Mouse (Mus musculus) neutrophil, adult 5-6 weeks (primary cell): ENCODE data around the gene Gm21954. TPM values are rescaled to one million over a fixed set of nuclear protein-coding genes. Genes with fewer than 3 reads are reported as not detected.

Experiments
- ATAC-seq: fragments of 151-379, 151-347 bp; 2 replicates; pipeline ENCODE4 v1.8.0; 2017; ENCODE audit warnings: mild to moderate bottlenecking, moderate TSS enrichment; ENCODE audit not compliant: insufficient number of reproducible peaks, poor library complexity, low FRiP score, severe bottlenecking; ENCODE audit errors: extremely low read depth
- total RNA-seq: library from RNA; stranded (forward); fragments of 200-1000 nt; gene quantifications from 2 replicates; pipeline ENCODE4 v1.2.3, GENCODE M21; 2017

Gene Gm21954
- total RNA-seq, 1 experiment from 2014 or later: not detected

GRCm38 (mm10) chr3:55465785-55466184, 6.2 kb downstream of the Gm21954 start:
- no peak for ATAC-seq

- ATAC-seq: no peak
Observed at GRCm38 (mm10) chr3:55464226-55464625, 7.8 kb downstream of the Gm21954 start.

DNA sequence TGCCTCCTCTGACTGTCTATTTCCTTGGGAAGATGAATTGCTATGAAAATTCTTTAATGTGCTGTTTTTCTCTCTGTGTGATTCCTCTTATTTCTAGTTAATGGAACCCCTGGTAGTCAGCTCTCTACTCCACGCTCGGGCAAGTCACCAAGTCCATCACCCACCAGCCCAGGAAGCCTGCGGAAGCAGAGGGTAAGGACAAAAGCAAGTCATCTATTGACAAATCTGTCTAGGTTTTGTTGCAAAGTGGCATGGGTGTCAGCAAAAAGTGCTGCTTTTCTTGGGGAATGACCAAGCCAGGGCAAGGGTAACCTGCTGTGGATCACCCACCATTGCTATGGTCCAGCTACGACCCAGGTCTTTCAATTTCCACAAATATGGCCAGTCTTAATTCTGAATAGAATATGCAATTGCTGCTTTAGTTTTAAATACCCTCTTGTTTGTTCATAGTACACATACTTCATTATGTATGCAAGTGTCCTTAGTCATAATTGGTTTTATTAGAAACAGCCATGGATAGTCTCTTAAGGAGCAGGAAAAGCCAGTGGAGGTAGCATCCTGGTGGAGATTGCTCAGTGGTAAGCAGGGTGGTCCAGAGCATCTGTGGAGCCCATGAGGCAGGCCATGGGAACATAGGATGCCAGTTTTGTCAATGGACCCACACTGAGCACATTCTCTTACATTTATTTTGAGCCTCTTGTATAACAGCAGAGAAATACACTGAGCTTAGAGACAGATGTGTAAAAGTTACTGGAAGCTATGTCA, 8.9 kb downstream of the Gm21954 start:
- ATAC-seq: no peak

- no peak for ATAC-seq
Observed at GRCm38 (mm10) chr3:55461685-55462655, 10.0 kb downstream of the Gm21954 start.

DNA sequence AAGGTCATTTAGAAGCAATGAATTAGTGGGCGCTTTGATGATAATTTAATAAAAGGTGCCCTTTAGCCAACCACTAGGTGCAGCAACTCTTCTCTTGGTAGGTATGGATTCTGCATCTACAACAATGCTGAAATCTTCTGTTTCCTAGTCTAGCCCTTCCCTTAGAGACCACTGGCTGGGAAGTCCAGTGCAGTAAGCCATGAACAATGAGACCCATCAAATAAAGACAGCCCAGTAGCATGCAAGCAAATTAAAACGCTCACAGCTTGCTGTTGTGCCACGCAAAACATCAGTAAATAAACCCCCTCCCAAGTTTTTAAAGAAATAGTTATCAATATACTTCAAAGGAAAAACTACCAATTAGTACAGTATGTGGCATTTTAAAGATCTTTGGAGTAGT, 10.9 kb downstream of the Gm21954 start:
- no peak for ATAC-seq

- ATAC-seq: no peak
Observed at GRCm38 (mm10) chr3:55452464-55452863, 19.5 kb downstream of the Gm21954 start.

DNA sequence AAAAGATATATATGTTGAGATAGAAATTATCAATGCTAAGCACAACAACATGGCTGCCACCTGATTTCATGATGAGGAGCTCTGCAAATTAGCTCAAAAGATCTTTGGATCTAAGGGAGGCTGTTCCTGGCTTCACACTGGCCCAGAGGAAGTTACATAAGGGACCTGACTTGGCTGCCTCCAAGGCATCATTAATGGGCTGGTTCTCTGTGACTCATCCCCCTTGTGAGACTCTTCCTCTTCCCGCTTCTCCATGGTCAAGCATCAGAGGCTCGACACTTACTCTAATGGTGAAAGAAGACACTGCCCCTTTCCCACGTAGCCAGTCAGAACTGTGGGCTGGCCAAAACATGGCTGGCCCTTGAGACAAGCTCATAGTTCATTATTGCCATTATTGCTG, 20.1 kb downstream of the Gm21954 start:
- no peak for ATAC-seq

DNA sequence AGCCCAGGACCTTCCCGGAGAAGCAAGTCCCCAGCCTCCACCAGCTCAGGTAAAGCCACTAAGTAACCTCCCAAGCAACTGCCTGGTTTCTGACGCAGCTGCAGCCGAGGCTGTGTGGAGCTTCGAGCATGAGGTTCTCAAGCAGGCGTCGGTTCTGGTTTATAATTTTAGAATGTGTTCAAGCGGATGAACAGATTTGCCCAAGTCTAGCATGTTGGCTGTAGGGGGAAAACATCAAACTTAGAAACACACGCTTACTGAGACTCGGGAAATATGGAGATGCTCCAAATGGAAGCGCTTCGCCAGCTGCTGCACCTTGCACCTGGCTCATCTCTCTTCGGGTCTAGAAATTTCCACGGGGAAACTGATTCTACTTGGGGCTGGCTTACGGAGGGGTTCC, 21.0 kb downstream of the Gm21954 start:
- no peak for ATAC-seq

GRCm38 (mm10) chr3:55449148-55449547, 22.9 kb downstream of the Gm21954 start:
- ATAC-seq: no peak

GRCm38 (mm10) chr3:55447486-55448460, 24.2 kb downstream of the Gm21954 start:
- ATAC-seq: no peak

GRCm38 (mm10) chr3:55446681-55447080, 25.3 kb downstream of the Gm21954 start:
- no peak for ATAC-seq

GRCm38 (mm10) chr3:55443725-55444124, 28.3 kb downstream of the Gm21954 start:
- ATAC-seq: no peak

- ATAC-seq: no peak
Observed at GRCm38 (mm10) chr3:55443271-55443670, 28.7 kb downstream of the Gm21954 start.

DNA sequence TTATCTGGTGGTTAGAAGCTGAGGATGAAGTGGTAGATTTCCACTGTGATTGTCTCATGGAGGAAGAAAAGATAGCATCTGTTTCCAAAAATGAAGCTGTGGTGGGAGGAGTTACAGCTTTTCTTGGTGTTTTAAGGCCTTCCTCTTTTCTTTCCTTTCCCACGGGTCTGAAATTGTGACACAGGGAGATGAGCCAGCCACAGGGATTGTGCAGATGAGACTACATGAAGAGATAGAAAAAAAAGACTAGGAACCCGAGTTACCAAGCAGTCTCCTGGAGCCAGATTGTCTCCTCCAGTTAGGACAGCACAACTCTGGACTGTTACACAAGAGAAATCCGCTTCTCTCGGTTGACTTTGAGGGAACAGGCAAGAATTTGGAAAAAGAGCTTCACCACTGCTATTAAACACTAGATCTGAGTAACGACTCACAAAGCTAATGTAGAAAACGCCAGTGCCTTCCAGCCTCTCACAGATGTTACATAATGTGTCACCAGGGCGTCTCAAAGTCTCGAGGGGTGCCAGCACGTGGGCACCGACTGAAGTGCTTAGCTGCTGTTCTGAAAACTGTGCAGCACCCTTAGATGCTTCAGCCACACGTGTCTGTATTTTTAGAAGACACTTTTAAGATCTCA, 29.9 kb downstream of the Gm21954 start:
- ATAC-seq: no peak

- ATAC-seq: no peak
Observed at GRCm38 (mm10) chr3:55440342-55440741, 31.7 kb downstream of the Gm21954 start.

DNA sequence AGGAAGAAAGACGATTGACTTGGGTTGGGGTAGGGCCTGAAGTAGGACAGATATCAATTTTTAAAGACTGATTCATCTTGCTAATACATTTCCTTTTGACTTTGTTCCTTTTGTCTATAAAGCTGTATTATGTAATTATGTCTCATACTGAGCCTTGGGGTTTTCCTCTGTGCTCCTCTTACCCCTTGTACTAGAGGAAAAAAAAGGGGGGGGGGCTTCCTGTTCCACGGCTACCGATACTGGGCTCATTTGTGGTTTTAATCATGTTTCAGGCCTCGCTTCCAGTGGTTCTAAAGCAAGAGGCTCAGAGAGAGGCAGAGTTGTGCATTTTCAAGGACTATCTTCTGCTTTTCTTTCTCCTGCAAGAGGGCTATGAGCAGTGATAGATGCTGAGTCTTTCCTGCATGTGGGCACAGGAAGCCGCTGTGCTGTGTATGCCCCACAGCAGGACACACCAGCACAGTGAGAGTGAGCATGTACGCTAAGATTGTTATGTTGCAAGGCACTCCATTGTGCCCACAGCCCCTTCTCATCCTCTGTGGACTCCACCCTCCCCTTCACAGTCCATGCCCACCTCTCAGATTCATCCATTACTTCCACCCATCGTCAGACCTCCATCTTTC, 33.1 kb downstream of the Gm21954 start:
- no peak for ATAC-seq

GRCm38 (mm10) chr3:55434276-55434675, 37.7 kb downstream of the Gm21954 start:
- ATAC-seq: no peak

DNA sequence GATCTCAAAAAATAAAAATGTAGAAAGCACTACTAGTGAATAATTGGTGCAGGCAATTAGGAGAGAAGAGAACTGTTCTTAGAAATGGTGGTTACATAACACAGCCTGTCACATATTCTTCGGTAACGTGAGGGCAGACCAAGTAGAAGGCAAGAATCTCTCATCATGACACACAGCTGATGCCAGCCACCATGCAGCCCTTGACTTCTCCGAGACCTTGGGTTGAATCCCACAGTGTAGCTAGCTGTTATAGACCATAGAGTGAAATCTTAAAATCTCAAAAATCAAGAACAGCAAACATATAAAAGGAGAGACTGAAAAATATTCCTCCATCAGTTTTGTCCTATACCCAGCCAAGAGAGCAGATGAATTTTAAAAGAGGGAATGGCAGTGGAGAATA, 40.8 kb downstream of the Gm21954 start:
- ATAC-seq: no peak
